Mouse (Mus musculus) limb, embryonic 14.5 days (tissue): ENCODE results near the gene Dpp4. TPM values are rescaled to one million over a fixed set of nuclear protein-coding genes. Genes with fewer than 3 reads are reported as not detected.

Experiments used
- ATAC-seq: fragments of 200-750 bp; cut with Nextera tagmentation; 2 replicates; pipeline ENCODE4 v1.8.0; 2017; ENCODE audit warnings: low read depth, moderate number of reproducible peaks, moderate TSS enrichment; ENCODE audit not compliant: low FRiP score
- DNase-seq: peaks from one replicate; pipeline ENCODE4 v3.0.0-alpha.2; 2015; ENCODE audit warnings: low spot score
- H3K27ac ChIP-seq: fragments of 300-500 bp; sonication (generic); replicated peaks from 2 replicates; pipeline ENCODE4 v1.5.1; 2014; ENCODE audit warnings: low read depth, mild to moderate bottlenecking, low read length, moderate library complexity, mixed read lengths
- H3K27me3 ChIP-seq: fragments of 300-500 bp; sonication (generic); 2 replicates; pipeline ENCODE4 v1.6.1; 2014; ENCODE audit warnings: low read length, mixed read lengths; ENCODE audit not compliant: control insufficient read depth, insufficient read depth
- H3K36me3 ChIP-seq: fragments of 300-500 bp; sonication (generic); 2 replicates; pipeline ENCODE4 v1.6.1; 2014; ENCODE audit warnings: mild to moderate bottlenecking, low read length, moderate library complexity, mixed read lengths; ENCODE audit not compliant: control insufficient read depth, insufficient read depth
- H3K4me1 ChIP-seq: fragments of 300-500 bp; sonication (generic); 2 replicates; pipeline ENCODE4 v1.6.1; 2014; ENCODE audit warnings: antibody characterized with exemption, low read length, mixed read lengths; ENCODE audit not compliant: control insufficient read depth, insufficient read depth
- H3K4me2 ChIP-seq: fragments of 300-500 bp; sonication (generic); replicated peaks from 2 replicates; pipeline ENCODE4 v1.6.1; 2014; ENCODE audit warnings: low read depth, mild to moderate bottlenecking, low read length, moderate library complexity; ENCODE audit not compliant: severe bottlenecking
- H3K4me3 ChIP-seq: fragments of 300-500 bp; sonication (generic); replicated peaks from 2 replicates; pipeline ENCODE4 v1.5.1; 2014; ENCODE audit warnings: low read length
- H3K9ac ChIP-seq: fragments of 300-500 bp; sonication (generic); 2 replicates; pipeline ENCODE4 v1.6.1; 2014; ENCODE audit warnings: mild to moderate bottlenecking, low read depth, low read length, moderate library complexity; ENCODE audit not compliant: severe bottlenecking
- H3K9me3 ChIP-seq: fragments of 300-500 bp; sonication (generic); 2 replicates; pipeline ENCODE4 v1.6.1; 2016; ENCODE audit warnings: low read length; ENCODE audit not compliant: control insufficient read depth
- POLR2A ChIP-seq: fragments of 200-500 bp; IDR thresholded peaks from 2 replicates; pipeline ENCODE4 v1.8.0; 2012; ENCODE audit warnings: inconsistent platforms, mild to moderate bottlenecking, moderate library complexity, borderline replicate concordance; ENCODE audit not compliant: insufficient read depth, insufficient read length; ENCODE audit errors: extremely low read depth
- WGBS: fragments of 180-500 bp; shearing (Covaris S2); extraction: QIAGEN DNeasy Blood & Tissue Kit; methylation state at CpG from one replicate; pipeline ENCODE4 v1.1.7; 2014; 5-methylcytosine and 5-hydroxymethylcytosine counted together
- polyA plus RNA-seq, 2 experiments: library from polyadenylated mRNA; depleted of rRNA in 1 of 2; stranded (reverse) in 1 of 2; unstranded in 1 of 2; fragments of >200 nt; fragmentation: Nextera tagmentation in 1 of 2; extraction: Ambion mirVana in 1 of 2; gene quantifications; 2 replicates each; pipeline versions ENCODE4 v1.2.1 to v1.2.3; 2012 to 2014

Gene Dpp4
- polyA plus RNA-seq, 2 experiments, result 3.8 to 7.0 TPM

DNA sequence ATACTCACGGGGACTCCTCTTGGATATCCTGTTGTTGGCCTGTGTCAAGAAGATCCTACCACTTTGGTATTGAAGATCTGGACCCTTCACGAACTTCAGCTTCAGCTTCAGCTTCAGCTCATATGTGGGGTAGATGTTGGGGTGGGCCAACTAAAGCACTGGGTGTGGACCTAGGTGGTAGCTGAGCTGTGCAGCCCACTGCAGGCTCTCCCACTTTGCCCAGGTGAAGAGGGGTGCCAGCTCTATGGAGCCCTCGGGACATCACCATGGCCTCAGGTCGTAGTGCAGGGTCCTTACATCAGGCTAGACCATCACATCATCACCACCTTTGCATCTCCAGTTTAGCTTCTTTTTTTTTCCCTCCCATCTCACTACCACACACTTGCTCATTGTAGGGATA lies 9.2 kb upstream of the Dpp4 start:
- ATAC-seq (no peak), DNase-seq (no peak)
- Histone ChIP-seq H3K27ac (no peak overlapping the region), H3K4me2 (no peak overlapping the region), H3K9ac (no peak overlapping the region), H3K36me3 (no peaks in the 10 kb centered on the region), H3K9me3 (no peaks in the 10 kb centered on the region), H3K27me3 (no peaks in the 10 kb centered on the region), H3K4me3 (no peak overlapping the region), H3K4me1 (no peaks in the 10 kb centered on the region)
- 86% methylated on average over 4 of the region's 4 CpGs for WGBS
- TF ChIP-seq POLR2A, result no peak

GRCm38 (mm10) chr2:62420045-62420444 lies 8.0 kb upstream of the Dpp4 start:
- DNase-seq (no peak), ATAC-seq (no peak)
- H3K9ac ChIP-seq, result no peak overlapping the region
- H3K4me3 ChIP-seq, result no peak overlapping the region
- H3K9me3 ChIP-seq, result no peaks in the 10 kb centered on the region
- no peaks in the 10 kb centered on the region for H3K36me3 ChIP-seq
- 73% methylated on average over 3 of the region's 3 CpGs for WGBS
- H3K27me3 ChIP-seq, result no peaks in the 10 kb centered on the region
- H3K4me2 ChIP-seq, result no peak overlapping the region
- TF ChIP-seq POLR2A, result no peak
- H3K27ac ChIP-seq, result no peak overlapping the region
- no peaks in the 10 kb centered on the region for H3K4me1 ChIP-seq

DNA sequence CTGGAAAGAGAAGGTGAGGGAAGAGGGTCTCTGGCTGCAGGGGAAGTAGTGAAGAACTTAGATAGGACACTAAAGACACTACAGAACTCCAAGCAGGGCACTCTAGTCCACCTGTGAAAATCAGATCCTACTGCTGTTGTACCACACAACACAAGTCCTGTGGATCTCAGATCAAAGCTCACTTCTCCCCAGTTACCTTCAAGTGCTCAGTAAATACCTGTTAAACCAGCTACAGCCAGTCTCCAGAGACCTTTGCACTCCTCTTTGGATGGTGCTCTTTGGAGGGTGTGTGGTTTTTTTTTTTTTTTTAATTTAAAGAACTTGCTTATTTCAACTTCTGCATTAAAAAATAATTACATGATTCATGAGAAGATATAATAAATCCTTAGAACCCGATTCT lies 5.2 kb upstream of the Dpp4 start:
- WGBS, result 32% methylated on average over 1 of the region's 1 CpGs
- no peak for ATAC-seq

GRCm38 (mm10) chr2:62411211-62412080 lies 585 bp downstream of the Dpp4 start:
- 8% methylated on average over 47 of the region's 47 CpGs for WGBS

More for the DNA sequence above, 5.2 kb upstream of the Dpp4 start:
- Histone ChIP-seq H3K9ac (no peak overlapping the region), H3K4me2 (no peak overlapping the region), H3K27ac (no peak overlapping the region), H3K4me3 (no peak overlapping the region), H3K9me3 (no peaks in the 10 kb centered on the region), H3K36me3 (no peaks in the 10 kb centered on the region), H3K27me3 (no peaks in the 10 kb centered on the region), H3K4me1 (no peaks in the 10 kb centered on the region)
- DNase-seq, result no peak
- TF ChIP-seq POLR2A, result no peak

GRCm38 (mm10) chr2:62408701-62409201 lies 3.3 kb downstream of the Dpp4 start:
- H3K4me2 ChIP-seq, result no peak overlapping the region
- H3K36me3 ChIP-seq, result no peaks in the 10 kb centered on the region
- H3K4me3 ChIP-seq, result no peak overlapping the region
- no peak overlapping the region for H3K27ac ChIP-seq
- 36% methylated on average over 4 of the region's 4 CpGs for WGBS
- TF ChIP-seq POLR2A, result no peak
- 0 out of 2 replicates have a peak, but pooled peaks cover 4% of the 10 kb centered on the region for H3K4me1 ChIP-seq
- H3K9me3 ChIP-seq, result no peaks in the 10 kb centered on the region
- no peak overlapping the region for H3K9ac ChIP-seq
- ATAC-seq (no peak), DNase-seq (no peak)
- H3K27me3 ChIP-seq, result peaks cover 10% of the 10 kb centered on the region; the same call in 1 of the 2 replicates

More at GRCm38 (mm10) chr2:62411211-62412080, 585 bp downstream of the Dpp4 start:
- no peaks in the 10 kb centered on the region for H3K9me3 ChIP-seq
- H3K4me2 ChIP-seq, result peak overlapping the region; percentile 93
- no peak for TF ChIP-seq POLR2A
- H3K36me3 ChIP-seq, result no peaks in the 10 kb centered on the region
- peak overlapping the region; percentile 55 for H3K9ac ChIP-seq
- peaks cover 10% of the 10 kb centered on the region; the same call in 1 of the 2 replicates for H3K27me3 ChIP-seq
- no peak overlapping the region for H3K27ac ChIP-seq
- 0 out of 2 replicates have a peak, but pooled peaks cover 4% of the 10 kb centered on the region for H3K4me1 ChIP-seq
- H3K4me3 ChIP-seq, result peak overlapping the region; percentile 41
- ATAC-seq (peak; percentile 74), DNase-seq (peak; percentile 52)
